Mouse (Mus musculus): Measurements from ENCODE around the gene Thoc7. TPM values are rescaled to one million over a fixed set of nuclear protein-coding genes. Genes with fewer than 3 reads are reported as not detected.

The Thoc7 gene
- polyA plus RNA-seq, 1 experiment from 2014 or later, result 204 TPM

DNA sequence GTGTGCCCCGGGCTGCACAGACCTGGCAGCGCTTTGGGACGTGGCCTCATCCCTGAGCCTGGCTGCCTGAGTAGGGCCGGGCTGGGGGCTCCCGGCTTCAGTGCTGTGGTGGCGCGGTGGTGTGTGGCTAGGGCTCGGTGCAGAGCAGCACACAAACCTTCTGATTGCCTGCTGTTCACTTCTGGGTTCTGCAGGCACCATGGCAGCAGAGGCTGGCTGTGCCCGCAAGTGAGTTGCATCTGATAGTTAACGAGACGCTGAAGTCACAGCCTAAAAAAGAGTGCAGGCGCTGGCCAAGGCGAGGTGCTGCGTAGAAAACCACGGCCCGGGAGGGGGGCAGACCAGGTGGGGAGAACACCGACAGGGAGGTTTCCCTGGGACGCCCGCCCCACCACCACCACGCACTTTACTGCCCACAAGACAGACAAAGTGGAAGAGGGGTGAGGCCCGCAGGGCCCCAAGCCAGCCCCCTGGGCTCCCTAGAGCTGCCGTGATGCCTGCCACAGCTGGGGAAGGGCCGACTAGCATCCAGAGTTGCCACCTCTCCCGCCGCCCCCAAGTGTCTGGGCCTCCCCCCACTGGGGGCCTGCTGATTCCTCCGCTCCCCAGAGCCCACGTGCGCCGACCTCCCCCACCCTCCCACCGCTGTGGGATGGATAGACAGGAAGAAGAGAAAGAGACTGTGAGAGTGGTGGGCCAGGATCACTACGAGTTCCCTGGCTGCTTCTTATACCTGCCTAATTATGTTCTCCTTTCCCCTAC, 28.2 kb downstream of the Thoc7 start:
- 24% methylated on average over 30 of the region's 31 CpGs for WGBS
- Histone ChIP-seq H3K4me1 (ENCODE audit: insufficient read depth) (no peaks in the 10 kb centered on the region), H3K9ac (peak overlapping the region; percentile 48), H3K9me3 (ENCODE audit: low read depth, low read length) (no peaks in the 10 kb centered on the region), H3K27me3 (ENCODE audit: insufficient read depth, low read length) (no peaks in the 10 kb centered on the region), H3K4me2 (peak overlapping the region; percentile 68), H3K27ac (ENCODE audit: low read depth) (no peak overlapping the region), H3K4me3 (ENCODE audit: low read depth, low read length) (peak overlapping the region; percentile 31), H3K36me3 (ENCODE audit: insufficient read depth) (no peaks in the 10 kb centered on the region)
- DNase-seq (peak; percentile 10), ATAC-seq (ENCODE audit: insufficient read depth) (peak; percentile 71)
- TF ChIP-seq CTCF (IDR thresholded peaks at IDR 0.05; ENCODE audit: low read depth), result no peak

DNA sequence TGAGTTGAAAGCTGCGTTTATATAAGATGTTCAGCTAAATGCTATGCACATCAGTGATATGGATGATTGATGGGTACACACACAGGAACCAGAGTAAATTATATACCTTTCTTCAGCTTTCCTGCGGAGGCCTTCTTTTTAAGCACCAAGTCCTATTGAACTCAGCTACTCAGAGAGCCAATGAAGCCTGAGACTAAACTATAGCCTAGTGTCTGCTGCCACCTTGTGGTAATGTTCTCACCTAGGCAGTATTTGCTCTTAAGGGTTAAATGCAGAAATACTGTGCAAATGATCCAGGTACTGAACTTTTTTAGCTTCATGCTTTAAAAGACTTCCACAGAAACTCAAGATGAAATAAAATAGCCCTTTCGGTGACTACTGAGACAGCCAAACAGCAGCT, 44.0 kb downstream of the Thoc7 start:
- H3K36me3 ChIP-seq (ENCODE audit: insufficient read depth), result no peaks in the 10 kb centered on the region
- no peak overlapping the region for H3K4me2 ChIP-seq
- H3K4me1 ChIP-seq (ENCODE audit: insufficient read depth), result no peaks in the 10 kb centered on the region
- 32% methylated on average over 3 of the region's 3 CpGs for WGBS
- no peak overlapping the region for H3K4me3 ChIP-seq (ENCODE audit: low read depth, low read length)
- no peak overlapping the region for H3K27ac ChIP-seq (ENCODE audit: low read depth)
- ATAC-seq (ENCODE audit: insufficient read depth) (peak; percentile 81; the same call in 1 of the 2 replicates), DNase-seq (peak; percentile 92)
- H3K9ac ChIP-seq, result no peak overlapping the region
- no peaks in the 10 kb centered on the region for H3K9me3 ChIP-seq (ENCODE audit: low read depth, low read length)
- no peaks in the 10 kb centered on the region for H3K27me3 ChIP-seq (ENCODE audit: insufficient read depth, low read length)
- TF ChIP-seq CTCF (IDR thresholded peaks at IDR 0.05; ENCODE audit: low read depth), result peak; percentile 85

DNA sequence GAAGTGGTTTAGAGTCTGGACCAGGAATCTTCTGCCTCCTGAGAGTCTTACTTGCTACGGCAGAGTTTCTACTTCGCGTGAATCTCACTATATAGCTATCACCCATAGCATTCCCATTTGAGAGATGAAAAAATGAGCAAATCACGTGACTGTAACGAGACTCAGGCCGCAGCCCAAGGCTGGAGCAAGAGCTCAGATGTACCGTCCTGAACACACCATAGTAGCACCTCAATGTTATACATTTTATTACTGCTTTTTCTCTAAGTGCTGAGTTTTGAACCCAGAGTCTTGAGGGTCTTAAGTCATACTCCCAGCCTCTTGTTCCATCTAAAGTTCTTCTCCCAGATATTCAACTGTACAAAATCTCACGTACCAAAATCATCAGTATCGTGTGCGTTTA, 44.4 kb downstream of the Thoc7 start:
- no peak for DNase-seq
- Histone ChIP-seq H3K4me3 (ENCODE audit: low read depth, low read length) (no peak overlapping the region), H3K9me3 (ENCODE audit: low read depth, low read length) (no peaks in the 10 kb centered on the region), H3K27ac (ENCODE audit: low read depth) (no peak overlapping the region), H3K36me3 (ENCODE audit: insufficient read depth) (no peaks in the 10 kb centered on the region), H3K9ac (no peak overlapping the region), H3K4me2 (no peak overlapping the region), H3K4me1 (ENCODE audit: insufficient read depth) (no peaks in the 10 kb centered on the region), H3K27me3 (ENCODE audit: insufficient read depth, low read length) (no peaks in the 10 kb centered on the region)
- TF ChIP-seq CTCF (IDR thresholded peaks at IDR 0.05; ENCODE audit: low read depth), result no peak
- ATAC-seq (ENCODE audit: insufficient read depth), result no peak
- WGBS, result 84% methylated on average over 10 of the region's 10 CpGs

DNA sequence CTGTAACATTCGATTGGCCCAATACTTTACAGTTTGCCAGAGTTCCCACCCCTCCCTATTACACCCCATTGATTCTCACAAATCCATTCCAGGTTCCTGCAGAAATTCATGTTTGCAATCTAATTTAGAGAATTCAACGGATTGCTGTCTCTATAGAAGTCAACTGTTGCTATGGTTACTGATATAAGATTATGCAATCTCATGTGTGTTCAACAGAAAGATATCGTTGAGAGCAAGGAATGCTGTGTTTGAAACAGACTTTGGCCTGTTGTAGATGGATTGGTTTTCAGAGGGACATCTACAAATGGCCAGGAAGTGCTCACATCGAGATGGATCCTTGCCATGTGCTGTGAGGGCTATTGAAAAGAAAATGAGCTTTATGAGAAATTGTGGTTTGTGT, 46.4 kb downstream of the Thoc7 start:
- Histone ChIP-seq H3K4me1 (ENCODE audit: insufficient read depth) (no peaks in the 10 kb centered on the region), H3K27ac (ENCODE audit: low read depth) (no peak overlapping the region), H3K36me3 (ENCODE audit: insufficient read depth) (no peaks in the 10 kb centered on the region), H3K4me3 (ENCODE audit: low read depth, low read length) (no peak overlapping the region), H3K4me2 (no peak overlapping the region), H3K27me3 (ENCODE audit: insufficient read depth, low read length) (no peaks in the 10 kb centered on the region), H3K9me3 (ENCODE audit: low read depth, low read length) (no peaks in the 10 kb centered on the region), H3K9ac (no peak overlapping the region)
- no peak for TF ChIP-seq CTCF (IDR thresholded peaks at IDR 0.05; ENCODE audit: low read depth)
- peak; percentile 2 for DNase-seq
- ATAC-seq (ENCODE audit: insufficient read depth), result peak; percentile 44; the same call in 1 of the 2 replicates
- WGBS, result 42% methylated on average over 4 of the region's 4 CpGs

DNA sequence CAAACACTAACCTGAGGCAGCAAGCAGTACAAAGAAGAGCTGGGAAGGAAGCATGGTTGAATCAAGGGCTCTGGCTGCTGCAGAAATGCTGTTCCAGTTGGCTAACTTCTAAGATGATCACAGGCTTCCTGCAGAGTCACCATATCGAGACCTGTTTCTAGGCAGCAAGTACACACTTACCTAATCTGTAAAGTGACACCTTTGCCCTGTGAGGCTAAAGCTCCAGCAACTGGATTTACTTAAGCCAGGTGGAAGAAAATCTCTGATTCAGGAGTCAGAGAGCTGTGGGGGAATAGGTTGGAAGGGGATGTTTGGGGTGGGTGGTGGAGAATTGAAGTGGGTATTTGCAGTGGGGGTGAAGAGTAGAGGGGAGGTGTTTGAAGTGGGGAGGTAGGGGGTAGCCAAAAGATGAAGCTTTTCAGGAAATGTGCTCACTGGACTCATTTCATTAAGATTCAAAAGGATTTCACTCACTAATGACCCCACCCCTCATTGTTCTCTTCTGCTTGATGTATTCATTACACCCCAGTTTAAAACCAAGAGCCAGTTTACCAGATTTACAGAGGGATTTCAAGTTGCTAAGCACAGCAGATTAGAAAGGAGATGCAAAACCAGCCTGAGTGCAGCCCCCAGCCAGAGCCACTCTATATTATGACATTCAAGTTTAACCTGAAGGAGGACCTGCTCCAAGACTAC, 47.1 kb downstream of the Thoc7 start, which contains the start of gene Gm281:
Gm281 (minus strand) TSS at position 92 of the 696 bp plus-strand sequence.
- no peak for TF ChIP-seq CTCF (IDR thresholded peaks at IDR 0.05; ENCODE audit: low read depth)
- no peaks in the 10 kb centered on the region for H3K27me3 ChIP-seq (ENCODE audit: insufficient read depth, low read length)
- no peak within 1 kb of the TSS for H3K27ac ChIP-seq (ENCODE audit: low read depth)
- H3K9ac ChIP-seq, result no peak within 1 kb of the TSS
- no peaks in the 10 kb centered on the region for H3K4me1 ChIP-seq (ENCODE audit: insufficient read depth)
- H3K4me2 ChIP-seq, result no peak within 1 kb of the TSS
- no peak for DNase-seq
- no peak within 1 kb of the TSS for H3K4me3 ChIP-seq (ENCODE audit: low read depth, low read length)
- ATAC-seq (ENCODE audit: insufficient read depth), result no peak
- WGBS, result 41% methylated on average over 1 of the region's 1 CpGs
- no peaks in the 10 kb centered on the region for H3K9me3 ChIP-seq (ENCODE audit: low read depth, low read length)
- H3K36me3 ChIP-seq (ENCODE audit: insufficient read depth), result no peaks in the 10 kb centered on the region

DNA sequence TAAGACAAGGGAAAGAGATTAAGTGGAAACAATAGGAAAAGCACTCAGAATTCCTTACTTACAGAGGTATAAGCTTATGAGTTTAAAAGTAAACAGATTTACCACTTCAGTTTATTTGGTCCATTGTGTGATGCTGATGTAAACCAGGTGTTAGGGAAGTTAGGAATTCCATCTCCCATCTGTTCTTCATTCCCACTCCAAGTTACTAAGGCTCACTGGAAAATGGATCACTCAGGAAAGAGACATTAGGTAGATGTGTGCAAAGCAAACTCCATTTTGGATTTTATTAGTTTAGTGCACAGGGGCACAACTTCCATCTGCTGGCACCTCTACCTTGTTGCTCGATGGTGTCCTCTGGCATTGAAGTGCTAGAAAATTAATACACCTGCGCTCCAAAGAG, 51.5 kb downstream of the Thoc7 start:
- Histone ChIP-seq H3K36me3 (ENCODE audit: insufficient read depth) (no peaks in the 10 kb centered on the region), H3K4me1 (ENCODE audit: insufficient read depth) (no peaks in the 10 kb centered on the region), H3K4me3 (ENCODE audit: low read depth, low read length) (no peak overlapping the region), H3K4me2 (no peak overlapping the region), H3K9ac (no peak overlapping the region), H3K9me3 (ENCODE audit: low read depth, low read length) (no peaks in the 10 kb centered on the region), H3K27me3 (ENCODE audit: insufficient read depth, low read length) (no peaks in the 10 kb centered on the region), H3K27ac (ENCODE audit: low read depth) (no peak overlapping the region)
- no peak for DNase-seq
- WGBS, result 74% methylated on average over 2 of the region's 2 CpGs
- ATAC-seq (ENCODE audit: insufficient read depth), result no peak
- TF ChIP-seq CTCF (IDR thresholded peaks at IDR 0.05; ENCODE audit: low read depth), result no peak

DNA sequence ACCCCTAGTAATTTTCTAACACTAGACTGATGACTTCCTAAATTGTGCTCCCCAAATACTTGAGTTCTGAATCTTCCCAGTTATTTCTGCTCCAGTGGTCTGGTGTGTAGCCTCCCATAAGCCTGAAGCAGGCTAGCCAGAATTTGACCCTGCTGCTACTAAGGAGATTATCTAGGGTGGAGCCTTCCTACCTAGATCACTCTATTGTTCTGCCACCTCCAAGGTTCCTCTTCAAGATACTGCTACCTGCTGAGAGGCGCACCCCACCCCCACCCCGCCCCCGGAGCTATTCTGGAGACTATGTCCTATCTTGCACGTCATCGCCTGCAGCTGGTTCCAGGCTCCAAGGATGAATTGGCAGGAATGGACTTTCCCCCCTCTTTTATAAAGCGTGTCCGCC, 54.5 kb downstream of the Thoc7 start:
- TF ChIP-seq CTCF (IDR thresholded peaks at IDR 0.05; ENCODE audit: low read depth), result no peak
- Histone ChIP-seq H3K36me3 (ENCODE audit: insufficient read depth) (no peaks in the 10 kb centered on the region), H3K4me2 (no peak overlapping the region), H3K4me1 (ENCODE audit: insufficient read depth) (no peaks in the 10 kb centered on the region), H3K9ac (no peak overlapping the region), H3K4me3 (ENCODE audit: low read depth, low read length) (no peak overlapping the region), H3K27ac (ENCODE audit: low read depth) (no peak overlapping the region), H3K27me3 (ENCODE audit: insufficient read depth, low read length) (no peaks in the 10 kb centered on the region), H3K9me3 (ENCODE audit: low read depth, low read length) (no peaks in the 10 kb centered on the region)
- 80% methylated on average over 7 of the region's 7 CpGs for WGBS
- no peak for DNase-seq
- no peak for ATAC-seq (ENCODE audit: insufficient read depth)
